Mouse (Mus musculus) heart, adult 2 months (tissue): ENCODE data around the gene Cdrt4. TPM values are rescaled to one million over a fixed set of nuclear protein-coding genes. Genes with fewer than 3 reads are reported as not detected.

ENCODE experiments used
- DNase-seq, 2 experiments: peaks; one replicate each; pipeline ENCODE4 v3.0.0; 2021
- H3K27ac ChIP-seq: fragments of 200-600 bp; 2 replicates; pipeline ENCODE4 v1.8.1; 2022
- H3K27me3 ChIP-seq: fragments of 200-500 bp; 2 replicates; pipeline ENCODE4 v1.6.1; 2012; ENCODE audit warnings: mild to moderate bottlenecking, low read length, inconsistent platforms, mixed read lengths; ENCODE audit not compliant: control insufficient read depth, insufficient read depth
- H3K36me3 ChIP-seq: fragments of 200-500 bp; 2 replicates; pipeline ENCODE4 v1.6.1; 2012; ENCODE audit warnings: low read length, inconsistent platforms; ENCODE audit not compliant: control insufficient read depth, insufficient read depth
- H3K4me1 ChIP-seq: fragments of 200-500 bp; 2 replicates; pipeline ENCODE4 v1.6.1; 2011; ENCODE audit warnings: low read length; ENCODE audit not compliant: control insufficient read depth, insufficient read depth
- H3K4me3 ChIP-seq: fragments of 200-600 bp; 2 replicates; pipeline ENCODE4 v1.8.1; 2022
- H3K79me2 ChIP-seq: fragments of 200-500 bp; replicated peaks from 2 replicates; pipeline ENCODE4 v1.6.1; 2012; ENCODE audit warnings: mild to moderate bottlenecking, inconsistent platforms, low read length, moderate library complexity, mixed read lengths; ENCODE audit not compliant: control insufficient read depth, insufficient read depth
- H3K9ac ChIP-seq: fragments of 200-500 bp; 2 replicates; pipeline ENCODE4 v1.6.1; 2012; ENCODE audit warnings: low read depth, mild to moderate bottlenecking, control low read depth, inconsistent platforms, low read length, mixed read lengths
- CTCF ChIP-seq: fragments of 200-600 bp; IDR thresholded peaks from 2 replicates; pipeline ENCODE4 v1.8.1; 2022; ENCODE audit warnings: antibody characterized with exemption, mild to moderate bottlenecking, moderate library complexity
- EP300 ChIP-seq: fragments of 200-500 bp; IDR thresholded peaks from 2 replicates; pipeline ENCODE4 v1.6.1; 2011; ENCODE audit warnings: low read depth, low read length, control low read depth; ENCODE audit not compliant: insufficient read depth
- POLR2A ChIP-seq: fragments of 200-500 bp; IDR thresholded peaks from 2 replicates; pipeline ENCODE4 v1.6.1; 2011; ENCODE audit warnings: mild to moderate bottlenecking, low read depth, low read length, control low read depth; ENCODE audit not compliant: insufficient read depth
- WGBS: fragments of 180-500 bp; shearing (Covaris S2); methylation state at CpG from one replicate; pipeline ENCODE4 v1.1.7; 2018; 5-methylcytosine and 5-hydroxymethylcytosine counted together
- intact Hi-C: fragments of 180-260 bp; cut with DNase I; formaldehyde crosslinking; loops from one replicate; pipeline ENCODE4 v1.15.1; 2025
- polyA plus RNA-seq: library from polyadenylated mRNA; depleted of rRNA; stranded (reverse); fragments of >200 nt; gene quantifications from 2 replicates; pipeline ENCODE4 v1.2.3, GENCODE M21; 2012
- total RNA-seq, 2 experiments: library from RNA; stranded (reverse); gene quantifications; 2 replicates each; pipeline ENCODE4 v1.2.3; 2021

Gene Cdrt4
- total and polyA plus RNA-seq, 3 experiments, result not detected

- intact Hi-C loops, result loop anchor here (1.0 kb wide), 2 partner anchors 214 to 244 kb away; no protein-coding TSS in a partner anchor
- Histone ChIP-seq H3K4me1 (peaks cover 3% of the 10 kb centered on the region), H3K27me3 (no peaks in the 10 kb centered on the region), H3K36me3 (no peaks in the 10 kb centered on the region), H3K79me2 (no peaks in the 10 kb centered on the region), H3K27ac (peak overlapping the region; percentile 81), H3K9ac (peak overlapping the region; percentile 13), H3K4me3 (peak overlapping the region; percentile 31)
- WGBS, result 20% methylated on average over 25 of the region's 25 CpGs
- DNase-seq, result peak; percentile 91 to 93
- TF ChIP-seq EP300 (peak; percentile 96), POLR2A (peak; percentile 18; the same call in 1 of the 2 replicates), CTCF (peak; percentile 87)
Measured at GRCm38 (mm10) chr11:62921052-62921977, 29.7 kb upstream of the Cdrt4 start.

DNA sequence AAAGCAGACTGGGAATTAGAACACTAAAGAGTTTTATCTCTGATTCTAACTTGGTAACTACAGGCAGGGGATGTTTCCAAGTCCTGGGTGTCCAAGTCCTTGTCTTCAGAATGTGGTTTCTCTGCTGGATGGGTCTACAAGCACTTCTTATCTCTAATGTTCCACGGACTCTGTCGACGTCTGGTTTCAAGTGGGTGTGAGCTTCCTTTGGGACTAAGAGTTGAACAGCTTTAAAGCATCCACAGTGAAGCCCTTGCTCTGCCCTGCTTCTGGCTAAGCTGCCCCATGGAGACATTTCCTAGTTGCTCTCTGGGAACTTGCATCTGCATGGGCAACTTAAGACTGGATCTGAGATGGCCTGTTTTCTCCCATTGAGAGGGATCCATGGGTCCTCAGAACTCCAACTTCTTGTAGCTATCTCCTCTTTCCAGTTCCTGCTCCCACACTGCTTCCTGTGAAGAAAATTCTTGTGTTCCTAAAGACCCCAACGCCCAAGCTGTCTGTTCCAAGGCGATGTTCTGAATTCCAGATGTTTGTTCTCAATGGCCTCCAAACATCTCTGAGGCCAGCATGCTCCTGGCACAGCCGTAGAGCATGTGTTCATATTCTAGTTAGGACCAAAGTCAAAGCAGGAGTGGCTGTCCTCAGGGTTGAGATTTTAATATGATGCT lies 26.8 kb upstream of the Cdrt4 start:
- WGBS, result 28% methylated on average over 6 of the region's 6 CpGs
- Histone ChIP-seq H3K27ac (peak overlapping the region; percentile 52), H3K4me1 (peaks cover 3% of the 10 kb centered on the region), H3K36me3 (no peaks in the 10 kb centered on the region), H3K79me2 (no peaks in the 10 kb centered on the region), H3K27me3 (no peaks in the 10 kb centered on the region), H3K9ac (no peak overlapping the region), H3K4me3 (no peak overlapping the region)
- TF ChIP-seq POLR2A (no peak), EP300 (no peak), CTCF (no peak)
- intact Hi-C loops, result loop anchor here (2.0 kb wide), 1 partner anchor 103 kb away; no protein-coding TSS in a partner anchor
- DNase-seq, result peak; percentile 57 to 76

DNA sequence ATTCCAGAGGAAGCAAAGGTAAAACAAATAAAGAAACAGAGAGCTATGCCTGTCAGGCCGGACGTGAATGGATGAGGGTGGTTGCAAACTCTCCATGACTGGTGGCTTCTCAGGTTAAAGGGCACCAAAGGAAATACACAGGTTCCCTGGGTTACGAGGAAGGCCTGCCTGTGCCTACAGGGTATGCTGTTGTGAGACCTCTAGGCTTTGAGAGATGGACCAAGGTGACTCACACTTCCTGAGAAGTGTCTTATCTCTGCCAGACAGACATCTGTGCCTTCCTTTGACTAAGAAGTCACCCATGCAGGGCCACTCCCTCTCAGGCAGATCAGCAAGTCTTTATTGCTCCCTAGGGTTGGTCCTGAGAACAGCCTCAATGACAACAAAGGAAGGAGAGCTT lies 21.2 kb upstream of the Cdrt4 start:
- TF ChIP-seq CTCF (no peak), EP300 (no peak), POLR2A (no peak)
- Histone ChIP-seq H3K36me3 (no peaks in the 10 kb centered on the region), H3K27me3 (no peaks in the 10 kb centered on the region), H3K4me1 (peaks cover 2% of the 10 kb centered on the region; the same call in 1 of the 2 replicates), H3K4me3 (no peak overlapping the region), H3K9ac (no peak overlapping the region), H3K27ac (no peak overlapping the region), H3K79me2 (no peaks in the 10 kb centered on the region)
- WGBS, result 52% methylated on average over 3 of the region's 3 CpGs
- intact Hi-C loops, result no loop called here
- DNase-seq, result no peak

DNA sequence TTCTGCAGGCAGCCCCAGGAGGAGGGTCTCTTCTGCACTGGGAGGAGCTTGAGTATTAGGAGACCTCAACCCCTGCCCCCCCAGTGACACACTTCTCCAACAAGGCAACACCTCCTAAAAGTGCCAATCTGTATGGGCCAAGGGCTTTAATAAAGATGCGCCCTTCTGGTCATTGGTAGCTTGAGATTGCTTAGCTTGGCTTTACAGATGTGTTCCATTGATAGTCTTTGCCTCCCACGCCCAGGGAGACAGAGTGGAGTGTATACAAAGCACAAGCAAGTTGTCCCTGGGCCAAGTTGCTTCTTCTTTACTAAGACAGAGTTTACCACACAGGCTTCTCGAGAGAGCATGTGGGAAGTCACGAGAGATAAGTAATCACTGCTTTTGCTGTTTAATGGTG lies 20.4 kb upstream of the Cdrt4 start:
- WGBS, result 66% methylated on average over 4 of the region's 4 CpGs
- DNase-seq, result no peak
- intact Hi-C loops, result no loop called here

GRCm38 (mm10) chr11:62931141-62931540 lies 19.9 kb upstream of the Cdrt4 start:
- H3K79me2 ChIP-seq, result no peaks in the 10 kb centered on the region
- no peak overlapping the region for H3K27ac ChIP-seq
- no peaks in the 10 kb centered on the region for H3K27me3 ChIP-seq
- intact Hi-C loops, result no loop called here
- WGBS, result 81% methylated on average over 5 of the region's 5 CpGs
- no peak for TF ChIP-seq CTCF
- no peak for TF ChIP-seq EP300
- no peak for TF ChIP-seq POLR2A
- H3K4me1 ChIP-seq, result peaks cover 2% of the 10 kb centered on the region; the same call in 1 of the 2 replicates
- H3K36me3 ChIP-seq, result no peaks in the 10 kb centered on the region
- no peak for DNase-seq
- H3K4me3 ChIP-seq, result no peak overlapping the region
- no peak overlapping the region for H3K9ac ChIP-seq

More for the DNA sequence above, 20.4 kb upstream of the Cdrt4 start:
- Histone ChIP-seq H3K4me1 (peaks cover 2% of the 10 kb centered on the region; the same call in 1 of the 2 replicates), H3K79me2 (no peaks in the 10 kb centered on the region), H3K27ac (no peak overlapping the region), H3K27me3 (no peaks in the 10 kb centered on the region), H3K36me3 (no peaks in the 10 kb centered on the region), H3K4me3 (no peak overlapping the region), H3K9ac (no peak overlapping the region)
- TF ChIP-seq EP300 (no peak), POLR2A (no peak), CTCF (no peak)

DNA sequence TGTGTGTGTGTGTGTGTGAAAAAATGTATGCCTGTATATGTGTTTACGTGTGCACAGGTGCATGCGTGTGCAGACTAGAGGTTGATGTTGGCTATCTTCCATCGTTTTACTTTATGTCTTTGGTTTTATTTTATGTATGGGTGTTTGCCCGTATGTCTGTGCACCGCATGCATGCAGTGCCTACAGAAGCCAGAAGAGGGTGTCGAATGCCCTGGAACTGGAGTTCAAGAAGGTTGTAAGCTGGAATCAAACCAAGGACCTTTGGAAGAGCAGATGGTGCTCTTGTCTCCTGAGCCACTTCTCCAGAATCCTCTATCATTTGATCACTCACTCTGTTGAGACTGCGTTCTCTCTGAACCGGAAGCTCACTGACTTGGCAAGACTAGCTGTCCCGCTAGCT lies 17.9 kb upstream of the Cdrt4 start:
- intact Hi-C loops, result no loop called here
- H3K27ac ChIP-seq, result no peak overlapping the region
- peaks cover 3% of the 10 kb centered on the region; the same call in 1 of the 2 replicates for H3K4me1 ChIP-seq
- DNase-seq, result no peak
- H3K79me2 ChIP-seq, result no peaks in the 10 kb centered on the region
- no peak overlapping the region for H3K9ac ChIP-seq
- H3K27me3 ChIP-seq, result no peaks in the 10 kb centered on the region
- H3K4me3 ChIP-seq, result no peak overlapping the region
- WGBS, result 87% methylated on average over 9 of the region's 9 CpGs
- no peaks in the 10 kb centered on the region for H3K36me3 ChIP-seq
- TF ChIP-seq POLR2A, result no peak
- peak; percentile 13 for TF ChIP-seq CTCF
